In genomic region chr6:31129987-31130386, GRCm38 (mm10) we compare ENCODE assay signal across 13 mouse cellular contexts.
"Had no signal": no experiment of that assay in that cellular context is flagged by ENCODE, and none has a peak within 500 bp of the region (broad histone marks: within the 10 kb centered on the region; RNA-seq: fewer than 3 reads in every experiment).

No protein-coding gene starts in this region.

- H3K4me1 ChIP-seq: midbrain, embryonic 10.5 days; neural tube, embryonic 13.5 days had no signal

- DNase-seq: kidney, adult 18-20 months; kidney, postnatal 14 days; lung, embryonic 14.5 days; lung, postnatal 10 days; lung, postnatal 4 days; midbrain, embryonic 14.5 days; retina, postnatal 1 day; right cerebral cortex, postnatal 14 days; thymus, postnatal 36 days had no signal

- H3K27ac ChIP-seq: limb, embryonic 15.5 days; midbrain, embryonic 10.5 days; neural tube, embryonic 13.5 days had no signal

- H3K36me3 ChIP-seq: limb, embryonic 15.5 days; liver, embryonic 15.5 days; midbrain, embryonic 10.5 days; neural tube, embryonic 13.5 days had no signal

- H3K4me3 ChIP-seq: limb, embryonic 15.5 days; liver, embryonic 15.5 days; midbrain, embryonic 10.5 days; neural tube, embryonic 13.5 days had no signal

- H3K9me3 ChIP-seq: limb, embryonic 15.5 days; liver, embryonic 15.5 days had no signal

- H3K9ac ChIP-seq: limb, embryonic 15.5 days; liver, embryonic 15.5 days; lung, embryonic 14.5 days; neural tube, embryonic 13.5 days had no signal

- H3K4me2 ChIP-seq: limb, embryonic 15.5 days; liver, embryonic 15.5 days; lung, embryonic 14.5 days; neural tube, embryonic 13.5 days had no signal

- H3K27me3 ChIP-seq: limb, embryonic 15.5 days; liver, embryonic 15.5 days; neural tube, embryonic 13.5 days had no signal
